Mouse (Mus musculus) hindbrain, embryonic 13.5 days (tissue): Measurements from ENCODE around the gene Dip2b. TPM values are rescaled to one million over a fixed set of nuclear protein-coding genes. Genes with fewer than 3 reads are reported as not detected.

Experiments
- ATAC-seq: fragments of 200-750 bp; cut with Nextera tagmentation; 2 replicates; pipeline ENCODE4 v1.8.0; 2017; ENCODE audit warnings: moderate TSS enrichment; ENCODE audit not compliant: low FRiP score
- H3K27ac ChIP-seq: fragments of 300-500 bp; sonication (generic); 2 replicates; pipeline ENCODE4 v1.5.1; 2015; ENCODE audit warnings: inconsistent platforms, mild to moderate bottlenecking, moderate library complexity
- H3K27me3 ChIP-seq: fragments of 300-500 bp; sonication (generic); 2 replicates; pipeline ENCODE4 v1.6.1; 2015; ENCODE audit warnings: mild to moderate bottlenecking, inconsistent platforms
- H3K36me3 ChIP-seq: fragments of 300-500 bp; sonication (generic); 2 replicates; pipeline ENCODE4 v1.6.1; 2015; ENCODE audit warnings: mild to moderate bottlenecking, inconsistent platforms
- H3K4me1 ChIP-seq: fragments of 300-500 bp; sonication (generic); replicated peaks from 2 replicates; pipeline ENCODE4 v1.6.1; 2015; ENCODE audit warnings: inconsistent platforms
- H3K4me2 ChIP-seq: fragments of 300-500 bp; sonication (generic); 2 replicates; pipeline ENCODE4 v1.6.1; 2015; ENCODE audit warnings: inconsistent platforms, mild to moderate bottlenecking, moderate library complexity
- H3K4me3 ChIP-seq: fragments of 300-500 bp; sonication (generic); 2 replicates; pipeline ENCODE4 v1.5.1; 2015; ENCODE audit warnings: mild to moderate bottlenecking, inconsistent platforms
- H3K9ac ChIP-seq: fragments of 300-500 bp; sonication (generic); 2 replicates; pipeline ENCODE4 v1.6.1; 2015; ENCODE audit warnings: mild to moderate bottlenecking, inconsistent platforms
- H3K9me3 ChIP-seq: fragments of 300-500 bp; sonication (generic); 2 replicates; pipeline ENCODE4 v1.6.1; 2016; ENCODE audit warnings: inconsistent platforms
- WGBS: fragments of 180-500 bp; shearing (Covaris S2); methylation state at CpG from one replicate; pipeline ENCODE4 v1.1.7; 2015; 5-methylcytosine and 5-hydroxymethylcytosine counted together
- polyA plus RNA-seq: library from polyadenylated mRNA; unstranded; fragments of >200 nt; fragmentation: Nextera tagmentation; extraction: Ambion mirVana; gene quantifications from 2 replicates; pipeline ENCODE4 v1.2.1, GENCODE M21; 2015

Gene Dip2b
- polyA plus RNA-seq, 1 experiment from 2014 or later, result 19.1 TPM

DNA sequence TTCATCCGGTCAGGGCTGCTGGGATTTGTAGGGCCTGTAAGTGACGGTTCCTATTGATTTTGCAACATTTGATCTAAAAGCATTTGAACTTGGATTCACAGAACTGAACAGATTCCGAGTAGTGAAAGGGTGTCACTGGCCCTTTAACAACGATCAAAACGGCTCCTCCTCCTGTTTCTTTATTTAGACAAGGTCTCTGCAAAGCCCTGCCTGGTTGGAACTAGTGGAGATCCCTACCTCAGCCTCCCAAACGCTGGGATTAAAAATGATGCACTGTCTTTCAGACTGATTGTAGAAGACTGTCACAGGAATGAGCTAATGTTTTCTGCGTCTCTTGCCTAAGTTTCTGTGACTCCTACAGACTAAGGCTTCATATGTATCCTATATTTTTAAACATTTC, 140.0 kb downstream of the Dip2b start:
- H3K27me3 ChIP-seq, result no peaks in the 10 kb centered on the region
- no peak overlapping the region for H3K4me2 ChIP-seq
- H3K27ac ChIP-seq, result no peak overlapping the region
- H3K9ac ChIP-seq, result no peak overlapping the region
- 80% methylated on average over 7 of the region's 7 CpGs for WGBS
- H3K9me3 ChIP-seq, result no peaks in the 10 kb centered on the region
- ATAC-seq, result no peak
- H3K4me3 ChIP-seq, result no peak overlapping the region
- H3K36me3 ChIP-seq, result peaks cover 83% of the 10 kb centered on the region
- H3K4me1 ChIP-seq, result no peaks in the 10 kb centered on the region

DNA sequence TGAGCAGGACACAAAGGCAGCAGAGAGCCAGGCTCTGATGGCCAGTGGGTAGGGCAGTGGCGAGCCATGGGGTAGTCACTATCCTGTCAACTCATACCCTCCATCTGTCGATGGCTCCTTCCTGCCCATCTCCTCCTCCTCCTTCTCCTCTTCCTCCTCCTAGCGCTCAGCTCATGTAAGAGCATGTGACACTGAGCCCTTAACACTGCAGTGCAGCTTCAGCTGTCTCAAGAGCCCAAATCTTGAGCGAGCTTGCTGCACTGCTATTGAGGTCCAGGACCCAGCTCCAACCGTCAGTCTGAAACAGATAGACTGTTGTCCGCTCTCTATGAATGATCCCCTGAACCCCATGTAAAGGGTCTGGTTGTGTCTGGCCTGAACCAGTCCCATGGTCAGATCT, 141.2 kb downstream of the Dip2b start:
- Histone ChIP-seq H3K36me3 (peaks cover 83% of the 10 kb centered on the region), H3K27ac (no peak overlapping the region), H3K27me3 (no peaks in the 10 kb centered on the region), H3K4me2 (no peak overlapping the region), H3K4me3 (no peak overlapping the region), H3K9me3 (no peaks in the 10 kb centered on the region), H3K9ac (no peak overlapping the region), H3K4me1 (no peaks in the 10 kb centered on the region)
- no peak for ATAC-seq
- 93% methylated on average over 6 of the region's 6 CpGs for WGBS

DNA sequence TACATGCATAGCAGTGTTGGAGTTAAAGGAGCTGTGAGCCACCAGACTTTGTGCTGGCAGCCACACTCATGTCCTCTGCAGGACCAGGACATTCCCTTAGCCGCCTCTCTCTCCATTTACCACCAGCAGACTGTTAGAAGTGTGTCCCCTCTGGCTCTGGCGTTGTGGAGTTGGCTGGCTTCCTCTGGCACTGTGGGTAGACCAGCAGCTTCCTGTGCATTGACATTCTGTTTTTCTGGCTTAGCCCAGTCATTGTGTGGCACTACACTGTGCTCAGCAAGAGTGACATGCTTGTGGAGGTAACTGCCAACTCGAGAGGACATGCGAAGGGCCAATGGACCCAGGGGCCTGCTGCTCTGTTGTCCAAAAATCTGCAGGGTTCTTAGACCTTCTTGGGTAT, 141.8 kb downstream of the Dip2b start:
- H3K9ac ChIP-seq, result no peak overlapping the region
- H3K4me2 ChIP-seq, result no peak overlapping the region
- no peak overlapping the region for H3K4me3 ChIP-seq
- no peaks in the 10 kb centered on the region for H3K4me1 ChIP-seq
- no peak overlapping the region for H3K27ac ChIP-seq
- H3K36me3 ChIP-seq, result peaks cover 83% of the 10 kb centered on the region
- ATAC-seq, result no peak
- WGBS, result 87% methylated on average over 4 of the region's 4 CpGs
- H3K27me3 ChIP-seq, result no peaks in the 10 kb centered on the region
- no peaks in the 10 kb centered on the region for H3K9me3 ChIP-seq

DNA sequence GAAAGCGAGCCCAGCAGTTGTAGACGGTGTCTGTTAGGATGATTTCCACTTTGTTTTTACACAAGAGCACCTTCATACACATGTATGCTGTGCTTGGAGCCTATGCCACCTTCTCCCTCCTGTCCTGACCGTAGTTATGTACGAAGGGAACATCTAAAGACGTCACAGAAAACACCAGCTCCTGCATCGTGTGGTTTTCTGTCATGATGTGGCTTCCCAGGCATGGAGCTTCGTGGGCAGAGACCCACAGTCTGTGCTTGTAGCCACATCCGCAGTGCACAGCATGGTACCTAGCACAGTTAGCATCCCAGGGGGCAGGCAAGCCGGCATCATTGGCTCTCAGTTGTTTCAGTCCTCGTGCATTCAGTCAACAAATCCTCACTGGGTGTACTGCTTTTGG, 143.4 kb downstream of the Dip2b start:
- no peak for ATAC-seq
- H3K4me3 ChIP-seq, result no peak overlapping the region
- no peaks in the 10 kb centered on the region for H3K4me1 ChIP-seq
- no peak overlapping the region for H3K27ac ChIP-seq
- peaks cover 90% of the 10 kb centered on the region for H3K36me3 ChIP-seq
- no peaks in the 10 kb centered on the region for H3K27me3 ChIP-seq
- WGBS, result 88% methylated on average over 10 of the region's 10 CpGs
- no peaks in the 10 kb centered on the region for H3K9me3 ChIP-seq
- H3K9ac ChIP-seq, result no peak overlapping the region
- no peak overlapping the region for H3K4me2 ChIP-seq

DNA sequence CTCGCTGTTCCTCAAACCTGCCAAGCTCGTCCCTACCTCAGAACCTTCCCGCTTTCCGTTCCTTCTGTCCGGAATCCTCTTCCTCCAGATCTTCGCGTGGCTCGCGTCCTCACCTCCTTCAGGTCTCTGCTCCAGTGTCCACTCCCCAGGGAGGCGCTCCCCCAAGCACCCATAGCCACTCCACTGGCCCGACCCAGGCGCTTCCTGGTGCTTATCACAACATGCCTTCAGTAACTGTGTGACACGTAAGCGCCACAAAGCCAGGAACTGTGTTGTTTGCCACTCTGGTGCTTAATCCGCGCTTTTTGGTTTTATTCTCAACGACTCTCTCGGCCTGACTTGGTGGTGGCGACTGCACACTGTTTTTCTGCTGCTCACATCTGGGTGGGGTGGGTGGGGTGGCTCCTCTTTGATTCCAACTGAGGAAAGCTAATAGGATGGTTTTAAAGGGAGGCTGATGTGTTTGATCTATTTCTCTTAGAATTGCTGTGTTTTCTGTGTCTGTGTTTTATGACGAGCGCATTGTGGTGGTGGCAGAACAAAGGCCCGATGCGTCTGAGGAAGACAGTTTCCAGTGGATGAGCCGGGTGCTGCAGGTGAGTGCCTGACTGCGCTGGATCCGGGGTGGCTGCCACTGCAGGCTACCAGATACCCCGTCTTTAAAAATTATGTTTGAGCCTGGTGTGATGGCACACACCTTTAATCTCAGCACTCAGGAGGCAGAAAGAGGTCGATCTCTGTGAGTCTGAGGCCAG, 144.2 kb downstream of the Dip2b start:
- Histone ChIP-seq H3K4me3 (no peak overlapping the region), H3K9me3 (no peaks in the 10 kb centered on the region), H3K27ac (no peak overlapping the region), H3K4me2 (no peak overlapping the region), H3K4me1 (no peaks in the 10 kb centered on the region), H3K9ac (no peak overlapping the region), H3K27me3 (no peaks in the 10 kb centered on the region), H3K36me3 (peaks cover 90% of the 10 kb centered on the region)
- no peak for ATAC-seq
- WGBS, result 93% methylated on average over 28 of the region's 28 CpGs

DNA sequence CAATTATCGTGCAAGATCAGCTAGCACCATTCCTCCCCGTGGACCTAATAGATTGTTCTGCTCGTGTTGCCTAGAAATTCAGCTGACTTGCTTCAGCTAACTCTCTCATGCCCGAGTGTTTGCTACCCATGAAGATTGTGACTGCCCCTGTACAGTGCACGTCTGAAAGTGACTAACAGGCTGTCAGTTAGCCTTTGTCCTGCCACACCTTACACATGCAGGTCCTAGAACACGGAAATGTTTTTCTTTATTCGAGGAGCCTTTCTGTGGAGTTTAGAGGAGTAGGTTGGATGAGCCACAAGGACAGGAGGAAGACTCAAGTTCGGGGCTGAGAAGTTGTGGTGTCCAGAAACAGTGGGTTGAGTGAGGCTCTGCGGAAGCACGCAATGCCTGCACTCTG, 145.0 kb downstream of the Dip2b start:
- Histone ChIP-seq H3K36me3 (peaks cover 89% of the 10 kb centered on the region), H3K9ac (no peak overlapping the region), H3K4me2 (no peak overlapping the region), H3K4me1 (no peaks in the 10 kb centered on the region), H3K4me3 (no peak overlapping the region), H3K27ac (no peak overlapping the region), H3K9me3 (no peaks in the 10 kb centered on the region), H3K27me3 (no peaks in the 10 kb centered on the region)
- WGBS, result 94% methylated on average over 10 of the region's 10 CpGs
- ATAC-seq, result no peak

DNA sequence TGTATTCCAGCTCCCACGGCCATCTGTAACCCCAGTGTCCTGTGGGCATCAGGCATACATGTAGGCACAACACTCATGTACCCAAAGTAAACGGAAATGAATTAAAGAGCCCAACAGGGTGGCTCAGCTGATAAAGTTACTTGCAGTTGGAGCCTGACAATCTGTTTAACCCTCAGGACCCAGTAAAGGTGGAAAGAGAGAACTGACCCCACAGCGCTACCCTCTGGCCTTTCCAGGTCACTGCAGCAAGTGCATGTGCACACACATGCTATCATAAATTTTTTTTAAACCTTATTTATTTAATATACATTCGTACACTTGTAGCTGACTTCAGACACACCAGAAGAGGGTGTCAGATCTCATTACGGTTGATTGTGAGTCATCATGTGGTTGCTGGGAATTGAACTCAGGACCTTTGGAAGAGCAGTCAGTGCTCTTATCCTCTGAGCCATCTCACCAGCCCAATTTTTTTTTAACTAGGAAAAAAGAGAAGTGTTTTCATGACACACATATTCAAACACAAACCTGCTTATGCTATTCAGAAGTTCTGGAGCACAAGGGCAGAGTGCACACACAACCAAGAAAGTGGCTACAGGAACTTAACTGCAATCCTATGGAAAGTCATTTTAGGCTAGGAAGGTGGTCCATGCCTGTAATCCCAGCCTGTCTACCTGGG, 146.5 kb downstream of the Dip2b start:
- H3K27me3 ChIP-seq, result no peaks in the 10 kb centered on the region
- H3K4me2 ChIP-seq, result no peak overlapping the region
- H3K4me3 ChIP-seq, result no peak overlapping the region
- H3K27ac ChIP-seq, result no peak overlapping the region
- WGBS, result 87% methylated on average over 5 of the region's 5 CpGs
- no peak for ATAC-seq
- H3K4me1 ChIP-seq, result no peaks in the 10 kb centered on the region
- H3K9ac ChIP-seq, result no peak overlapping the region
- no peaks in the 10 kb centered on the region for H3K9me3 ChIP-seq
- peaks cover 92% of the 10 kb centered on the region for H3K36me3 ChIP-seq

DNA sequence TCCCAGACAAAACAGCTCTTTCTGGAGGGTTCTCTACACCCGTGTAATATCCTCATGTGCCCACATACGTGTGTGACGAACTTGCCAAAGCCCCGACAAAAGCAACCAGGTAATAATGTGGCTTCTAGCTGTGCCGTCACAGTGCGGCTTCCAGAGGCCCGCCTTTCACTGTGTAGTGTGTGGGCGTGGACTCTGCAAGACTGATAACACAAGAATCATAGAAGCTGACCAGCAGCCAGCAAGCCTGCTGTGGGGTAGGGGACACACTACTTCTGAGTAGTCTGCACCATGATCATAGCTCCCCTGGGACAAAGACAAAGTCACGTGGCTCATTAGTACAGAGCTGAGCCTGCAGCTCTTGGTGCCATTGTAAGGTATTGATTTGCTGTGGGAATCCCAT, 147.8 kb downstream of the Dip2b start:
- H3K9me3 ChIP-seq, result no peaks in the 10 kb centered on the region
- no peak overlapping the region for H3K27ac ChIP-seq
- H3K4me3 ChIP-seq, result no peak overlapping the region
- H3K4me2 ChIP-seq, result no peak overlapping the region
- 89% methylated on average over 9 of the region's 9 CpGs for WGBS
- no peaks in the 10 kb centered on the region for H3K4me1 ChIP-seq
- peaks cover 94% of the 10 kb centered on the region for H3K36me3 ChIP-seq
- H3K27me3 ChIP-seq, result no peaks in the 10 kb centered on the region
- no peak for ATAC-seq
- no peak overlapping the region for H3K9ac ChIP-seq

DNA sequence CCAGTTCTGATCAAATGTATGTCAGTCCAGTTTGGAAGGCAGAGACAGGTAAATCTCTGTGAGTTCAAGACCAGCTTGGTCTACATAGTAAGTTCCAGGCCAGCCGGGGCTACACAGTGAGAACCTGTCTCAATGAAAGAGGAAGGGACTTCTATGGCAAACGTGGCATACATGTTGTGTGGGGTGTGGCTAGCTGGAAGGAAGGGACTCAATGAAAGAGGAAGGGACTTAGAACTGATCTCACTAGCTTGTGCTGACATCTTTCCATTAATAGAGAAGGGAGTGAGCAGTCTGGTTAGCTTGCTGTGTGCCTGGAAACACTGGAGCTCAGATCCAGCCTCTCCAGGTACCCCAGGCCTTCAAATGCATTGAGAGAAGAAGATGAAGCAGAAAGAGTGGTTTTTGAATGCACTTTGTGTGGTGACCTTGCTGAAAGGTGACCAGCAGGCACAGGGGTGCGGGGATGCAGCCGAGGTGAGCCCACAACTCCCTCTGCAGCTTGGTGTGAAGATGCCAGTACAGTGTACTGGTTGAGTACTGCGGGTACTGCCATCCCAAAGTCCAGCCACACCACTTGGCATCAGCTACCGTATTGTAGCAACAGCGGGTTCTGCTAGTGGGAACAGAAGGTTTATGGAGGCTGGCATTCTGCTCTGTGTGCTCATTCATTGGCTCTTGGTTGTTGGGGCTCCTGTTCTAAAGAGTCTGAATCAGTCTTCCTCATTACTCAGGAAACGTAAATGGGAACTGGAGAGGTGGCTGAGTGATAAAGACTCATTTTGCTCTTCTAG, 148.6 kb downstream of the Dip2b start:
- Histone ChIP-seq H3K4me3 (no peak overlapping the region), H3K27me3 (no peaks in the 10 kb centered on the region), H3K27ac (no peak overlapping the region), H3K36me3 (peaks cover 94% of the 10 kb centered on the region), H3K4me2 (no peak overlapping the region), H3K9me3 (no peaks in the 10 kb centered on the region), H3K4me1 (no peaks in the 10 kb centered on the region), H3K9ac (no peak overlapping the region)
- WGBS, result 95% methylated on average over 8 of the region's 8 CpGs
- no peak for ATAC-seq

DNA sequence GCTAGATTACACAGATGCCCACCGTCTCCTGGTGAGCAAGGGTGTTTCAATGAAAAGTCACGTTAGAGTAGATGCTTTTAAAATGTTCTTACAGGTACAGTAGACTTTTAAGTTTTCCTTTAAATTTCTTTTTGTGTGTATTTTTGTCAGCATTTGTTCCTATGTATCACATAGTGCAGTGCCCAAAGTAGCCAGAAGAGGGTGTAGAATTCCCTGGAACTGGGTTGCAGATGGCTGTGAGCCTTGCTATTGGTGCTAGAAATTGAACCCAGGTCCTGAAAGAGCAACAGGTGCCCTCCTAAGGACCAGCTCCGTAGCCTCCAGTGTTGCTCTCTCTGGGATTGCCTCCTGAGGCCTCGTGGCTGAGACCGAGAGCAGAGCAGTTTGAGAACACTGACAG, 150.1 kb downstream of the Dip2b start:
- no peaks in the 10 kb centered on the region for H3K27me3 ChIP-seq
- ATAC-seq, result no peak
- no peak overlapping the region for H3K4me2 ChIP-seq
- H3K9me3 ChIP-seq, result no peaks in the 10 kb centered on the region
- H3K4me1 ChIP-seq, result no peaks in the 10 kb centered on the region
- H3K9ac ChIP-seq, result no peak overlapping the region
- peaks cover 95% of the 10 kb centered on the region for H3K36me3 ChIP-seq
- no peak overlapping the region for H3K27ac ChIP-seq
- WGBS, result 86% methylated on average over 5 of the region's 5 CpGs
- no peak overlapping the region for H3K4me3 ChIP-seq

DNA sequence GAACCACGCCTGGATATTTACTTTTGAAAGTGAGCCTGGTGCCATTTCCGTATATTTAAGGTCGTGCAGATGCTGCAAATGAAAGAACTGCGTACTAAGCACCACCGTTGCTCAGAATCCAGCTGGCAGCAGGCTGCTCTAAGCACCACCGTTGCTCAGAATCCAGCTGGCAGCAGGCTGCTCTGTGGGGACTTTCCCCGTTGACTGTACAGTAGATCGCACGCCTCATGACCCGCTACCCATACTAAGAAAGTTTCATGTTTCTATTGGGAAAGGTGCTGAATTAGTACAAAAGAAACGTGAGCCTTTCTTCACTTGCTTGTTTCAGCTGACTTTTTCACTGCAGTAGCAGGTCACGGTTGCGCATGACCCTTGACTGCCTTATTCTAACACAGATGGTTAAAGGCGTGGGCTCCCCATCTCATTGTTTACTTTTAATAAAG, 150.5 kb downstream of the Dip2b start:
- H3K9me3 ChIP-seq, result no peaks in the 10 kb centered on the region
- no peak overlapping the region for H3K27ac ChIP-seq
- ATAC-seq, result no peak
- H3K9ac ChIP-seq, result no peak overlapping the region
- H3K4me2 ChIP-seq, result no peak overlapping the region
- H3K27me3 ChIP-seq, result no peaks in the 10 kb centered on the region
- 81% methylated on average over 14 of the region's 14 CpGs for WGBS
- H3K4me3 ChIP-seq, result no peak overlapping the region
- H3K4me1 ChIP-seq, result no peaks in the 10 kb centered on the region
- peaks cover 95% of the 10 kb centered on the region for H3K36me3 ChIP-seq

DNA sequence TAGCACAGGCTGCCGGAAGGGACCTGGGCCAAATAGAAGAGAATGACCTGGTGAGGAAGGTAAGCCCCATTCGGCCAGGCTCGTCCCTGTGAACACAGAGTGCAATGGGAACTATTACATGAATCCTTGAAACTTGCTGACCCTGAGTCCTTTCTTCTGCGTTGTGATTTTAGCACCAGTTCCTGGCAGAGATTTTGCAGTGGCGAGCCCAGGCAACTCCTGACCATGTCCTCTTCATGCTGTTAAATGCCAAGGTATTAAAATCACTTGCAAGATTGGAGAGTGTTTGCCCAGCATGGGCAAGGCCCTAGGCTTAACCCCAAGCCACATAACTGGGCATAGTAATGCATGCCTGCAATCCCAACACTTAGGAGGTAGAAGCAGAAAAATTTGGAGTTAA, 151.6 kb downstream of the Dip2b start:
- no peak for ATAC-seq
- 95% methylated on average over 5 of the region's 5 CpGs for WGBS
- Histone ChIP-seq H3K4me2 (no peak overlapping the region), H3K4me3 (no peak overlapping the region), H3K27me3 (no peaks in the 10 kb centered on the region), H3K4me1 (no peaks in the 10 kb centered on the region), H3K9me3 (no peaks in the 10 kb centered on the region), H3K9ac (no peak overlapping the region), H3K27ac (no peak overlapping the region), H3K36me3 (peaks cover 95% of the 10 kb centered on the region)
